Mouse (Mus musculus): ENCODE measurements at regions not wholly inside any gene's neighbourhood (a gene's known extent, or its start where the extent isn't known, plus 50 kb on each side); places are given as distances from the start of the nearest gene placed in this dataset.

- Histone ChIP-seq H3K4me3 (replicated peaks; ENCODE audit: low read length) (no peak overlapping the region), H3K4me2 (replicated peaks; ENCODE audit: low read depth, low read length, severe bottlenecking) (no peak overlapping the region), H3K4me1 (ENCODE audit: control insufficient read depth, insufficient read depth, low read length) (no peaks in the 10 kb centered on the region), H3K36me3 (ENCODE audit: control insufficient read depth, insufficient read depth, low read length) (no peaks in the 10 kb centered on the region), H3K9ac (ENCODE audit: low read depth, low read length, severe bottlenecking) (no peak overlapping the region), H3K27me3 (ENCODE audit: control insufficient read depth, insufficient read depth, low read length) (no peaks in the 10 kb centered on the region), H3K9me3 (ENCODE audit: control insufficient read depth, low read length) (no peaks in the 10 kb centered on the region), H3K27ac (replicated peaks; ENCODE audit: low read depth, low read length) (no peak overlapping the region)
- TF ChIP-seq POLR2A (IDR thresholded peaks at IDR 0.05; ENCODE audit: borderline replicate concordance, extremely low read depth, insufficient read depth, insufficient read length) = no peak
- 80% methylated on average over 11 of the region's 11 CpGs for WGBS
- DNase-seq (ENCODE audit: low spot score) (no peak), ATAC-seq (ENCODE audit: low FRiP score, low read depth) (no peak)
Observed at GRCm38 (mm10) chr15:96210721-96211400, 76.5 kb upstream of the Arid2 start.

GRCm38 (mm10) chr15:96213541-96214312 is 73.6 kb upstream of the Arid2 start:
- ATAC-seq (ENCODE audit: low FRiP score, low read depth) = no peak

GRCm38 (mm10) chr15:96217896-96218295 is 69.4 kb upstream of the Arid2 start:
- no peak overlapping the region for H3K9ac ChIP-seq (ENCODE audit: low read depth, low read length, severe bottlenecking)

More at GRCm38 (mm10) chr15:96213541-96214312, 73.6 kb upstream of the Arid2 start:
- Histone ChIP-seq H3K36me3 (ENCODE audit: control insufficient read depth, insufficient read depth, low read length) (no peaks in the 10 kb centered on the region), H3K4me3 (replicated peaks; ENCODE audit: low read length) (no peak overlapping the region), H3K27me3 (ENCODE audit: control insufficient read depth, insufficient read depth, low read length) (no peaks in the 10 kb centered on the region), H3K9me3 (ENCODE audit: control insufficient read depth, low read length) (no peaks in the 10 kb centered on the region), H3K4me2 (replicated peaks; ENCODE audit: low read depth, low read length, severe bottlenecking) (no peak overlapping the region), H3K9ac (ENCODE audit: low read depth, low read length, severe bottlenecking) (no peak overlapping the region), H3K4me1 (ENCODE audit: control insufficient read depth, insufficient read depth, low read length) (no peaks in the 10 kb centered on the region), H3K27ac (replicated peaks; ENCODE audit: low read depth, low read length) (no peak overlapping the region)
- 82% methylated on average over 24 of the region's 24 CpGs for WGBS
- no peak for TF ChIP-seq POLR2A (IDR thresholded peaks at IDR 0.05; ENCODE audit: borderline replicate concordance, extremely low read depth, insufficient read depth, insufficient read length)
- DNase-seq (ENCODE audit: low spot score) = no peak

GRCm38 (mm10) chr15:96219746-96220145 is 67.6 kb upstream of the Arid2 start:
- ATAC-seq (ENCODE audit: low FRiP score, low read depth) = no peak
- Histone ChIP-seq H3K27me3 (ENCODE audit: control insufficient read depth, insufficient read depth, low read length) (no peaks in the 10 kb centered on the region), H3K9me3 (ENCODE audit: control insufficient read depth, low read length) (no peaks in the 10 kb centered on the region), H3K27ac (replicated peaks; ENCODE audit: low read depth, low read length) (no peak overlapping the region), H3K4me2 (replicated peaks; ENCODE audit: low read depth, low read length, severe bottlenecking) (no peak overlapping the region), H3K9ac (ENCODE audit: low read depth, low read length, severe bottlenecking) (no peak overlapping the region), H3K36me3 (ENCODE audit: control insufficient read depth, insufficient read depth, low read length) (no peaks in the 10 kb centered on the region), H3K4me3 (replicated peaks; ENCODE audit: low read length) (no peak overlapping the region), H3K4me1 (ENCODE audit: control insufficient read depth, insufficient read depth, low read length) (no peaks in the 10 kb centered on the region)
- TF ChIP-seq POLR2A (IDR thresholded peaks at IDR 0.05; ENCODE audit: borderline replicate concordance, extremely low read depth, insufficient read depth, insufficient read length) = no peak
- WGBS = 81% methylated on average over 7 of the region's 7 CpGs
- no peak for DNase-seq (ENCODE audit: low spot score)

More at GRCm38 (mm10) chr15:96217896-96218295, 69.4 kb upstream of the Arid2 start:
- TF ChIP-seq POLR2A (IDR thresholded peaks at IDR 0.05; ENCODE audit: borderline replicate concordance, extremely low read depth, insufficient read depth, insufficient read length) = no peak
- no peak overlapping the region for H3K27ac ChIP-seq (replicated peaks; ENCODE audit: low read depth, low read length)
- H3K36me3 ChIP-seq (ENCODE audit: control insufficient read depth, insufficient read depth, low read length) = no peaks in the 10 kb centered on the region
- DNase-seq (ENCODE audit: low spot score) (no peak), ATAC-seq (ENCODE audit: low FRiP score, low read depth) (no peak)
- no peak overlapping the region for H3K4me3 ChIP-seq (replicated peaks; ENCODE audit: low read length)
- no peaks in the 10 kb centered on the region for H3K27me3 ChIP-seq (ENCODE audit: control insufficient read depth, insufficient read depth, low read length)
- H3K4me2 ChIP-seq (replicated peaks; ENCODE audit: low read depth, low read length, severe bottlenecking) = no peak overlapping the region
- WGBS = 91% methylated on average over 15 of the region's 15 CpGs
- H3K9me3 ChIP-seq (ENCODE audit: control insufficient read depth, low read length) = no peaks in the 10 kb centered on the region
- no peaks in the 10 kb centered on the region for H3K4me1 ChIP-seq (ENCODE audit: control insufficient read depth, insufficient read depth, low read length)

GRCm38 (mm10) chr15:96231969-96232368 is 55.3 kb upstream of the Arid2 start:
- Histone ChIP-seq H3K4me2 (replicated peaks; ENCODE audit: low read depth, low read length, severe bottlenecking) (no peak overlapping the region), H3K9ac (ENCODE audit: low read depth, low read length, severe bottlenecking) (no peak overlapping the region), H3K4me1 (ENCODE audit: control insufficient read depth, insufficient read depth, low read length) (no peaks in the 10 kb centered on the region), H3K9me3 (ENCODE audit: control insufficient read depth, low read length) (no peaks in the 10 kb centered on the region), H3K36me3 (ENCODE audit: control insufficient read depth, insufficient read depth, low read length) (no peaks in the 10 kb centered on the region), H3K27me3 (ENCODE audit: control insufficient read depth, insufficient read depth, low read length) (no peaks in the 10 kb centered on the region), H3K4me3 (replicated peaks; ENCODE audit: low read length) (no peak overlapping the region), H3K27ac (replicated peaks; ENCODE audit: low read depth, low read length) (no peak overlapping the region)
- DNase-seq (ENCODE audit: low spot score) = no peak
- TF ChIP-seq POLR2A (IDR thresholded peaks at IDR 0.05; ENCODE audit: borderline replicate concordance, extremely low read depth, insufficient read depth, insufficient read length) = no peak
- no peak for ATAC-seq (ENCODE audit: low FRiP score, low read depth)
- 91% methylated on average over 3 of the region's 3 CpGs for WGBS
